Comparison of ENCODE assay signal across 8 mouse cellular contexts in the genomic region with DNA sequence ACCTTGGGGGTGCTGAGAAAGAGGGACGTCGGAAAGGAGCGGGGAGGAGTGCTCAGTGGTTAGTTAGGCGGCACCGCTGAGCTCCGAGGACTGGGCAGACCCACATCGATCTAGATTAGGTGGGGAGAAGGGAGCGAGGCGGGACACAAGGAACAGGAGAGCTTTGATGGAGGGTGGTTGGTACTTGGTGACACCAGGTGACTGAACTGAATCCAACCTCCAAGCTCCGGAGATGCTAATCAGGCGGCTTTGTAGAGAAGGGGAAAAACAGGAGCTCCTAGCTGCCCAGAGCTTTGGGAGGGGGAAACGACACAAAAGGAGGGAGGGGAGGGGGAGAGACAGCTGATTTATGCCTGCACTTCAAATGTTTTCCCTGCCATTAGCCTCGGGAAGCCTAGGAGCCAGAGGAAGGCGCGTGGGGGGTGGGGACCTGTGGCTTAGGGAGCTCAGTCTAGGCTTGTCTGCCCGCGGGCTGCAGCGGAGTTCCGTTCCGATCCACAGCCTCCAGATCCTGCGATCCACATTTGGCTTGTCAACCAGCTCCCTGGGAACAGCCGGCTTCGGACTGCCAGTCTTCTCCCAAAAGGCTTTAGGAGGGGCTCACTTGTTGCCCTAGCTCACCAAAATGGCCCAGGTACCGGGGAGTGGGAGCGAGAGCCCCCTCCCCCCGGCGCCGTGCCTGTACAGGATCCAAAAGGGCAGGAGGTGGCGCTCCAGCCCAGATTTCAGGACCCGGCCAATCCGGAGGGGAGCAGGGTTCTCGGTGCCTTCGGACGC. TPM values are rescaled to one million over a fixed set of nuclear protein-coding genes. Genes with fewer than 3 reads are reported as not detected.
DNase-seq lines count a peak whose midpoint lies in the region; ATAC-seq and TF ChIP-seq lines count a peak whose summit lies in the region.

No protein-coding gene starts in this region.

- ATAC-seq in forebrain, embryonic 15.5 days (replicated peaks): no peak; the same call in 1 of the 2 replicates
- ATAC-seq in liver, embryonic 14.5 days (ENCODE audit: insufficient read depth): no peak
- ATAC-seq in erythroid progenitor cell, adult 5-6 weeks (replicated peaks; ENCODE audit: low FRiP score, poor library complexity, severe bottlenecking): no peak

- 1% methylated on average over 33 of the region's 34 CpGs for WGBS in forebrain, embryonic 15.5 days
- WGBS in liver, embryonic 14.5 days (ENCODE audit: insufficient replicate concordance): under 1% methylated on average over 34 of the region's 34 CpGs

- peak overlapping the region; percentile 90 for H3K4me2 ChIP-seq in forebrain, embryonic 15.5 days (replicated peaks)
- peak overlapping the region; percentile 26 for H3K4me2 ChIP-seq in liver, embryonic 14.5 days (ENCODE audit: low read depth)

- peak; percentile 38 for DNase-seq in gastrocnemius, adult 2 months
- no peak for DNase-seq in gastrocnemius, postnatal 10 days
- peak; percentile 83 for DNase-seq in cerebellum, adult 11-12 months
- peak; percentile 58 for DNase-seq in kidney, adult 18-20 months
- no peak for DNase-seq in liver, embryonic 14.5 days (ENCODE audit: low read depth in 3 of 3, low spot score in 3 of 3)
- peak; percentile 72 for DNase-seq in retina, postnatal 1 day

- H3K27me3 ChIP-seq in forebrain, embryonic 15.5 days: peaks cover 33% of the 10 kb centered on the region
- peaks cover 50% of the 10 kb centered on the region for H3K27me3 ChIP-seq in liver, embryonic 14.5 days (ENCODE audit: control insufficient read depth, insufficient read depth, low read length)

- intact Hi-C loops in gastrocnemius, adult 2 months (cut with DNase I): no loop called here

- H3K9ac ChIP-seq in forebrain, embryonic 15.5 days (replicated peaks): peak overlapping the region; percentile 56
- H3K9ac ChIP-seq in liver, embryonic 14.5 days (replicated peaks): no peak overlapping the region

- TF ChIP-seq CTCF in gastrocnemius, adult 2 months (IDR thresholded peaks at IDR 0.05): peak; percentile 38
- TF ChIP-seq CTCF in liver, embryonic 14.5 days (IDR thresholded peaks at IDR 0.05; ENCODE audit: low read depth): no peak

- H3K36me3 ChIP-seq in forebrain, embryonic 15.5 days: no peaks in the 10 kb centered on the region
- no peaks in the 10 kb centered on the region for H3K36me3 ChIP-seq in liver, embryonic 14.5 days (replicated peaks; ENCODE audit: control insufficient read depth, insufficient read depth, low read depth)

- H3K9me3 ChIP-seq in forebrain, embryonic 15.5 days: no peaks in the 10 kb centered on the region
- no peaks in the 10 kb centered on the region for H3K9me3 ChIP-seq in liver, embryonic 14.5 days (ENCODE audit: control insufficient read depth, low read length)

- H3K4me3 ChIP-seq in gastrocnemius, adult 2 months: peak overlapping the region; percentile 69
- H3K4me3 ChIP-seq in forebrain, embryonic 15.5 days: peak overlapping the region; percentile 45
- H3K4me3 ChIP-seq in liver, embryonic 14.5 days (ENCODE audit: insufficient read depth in 1 of 2, low read depth in 2 of 2, low read length in 2 of 2): no peak overlapping the region

- no peak for TF ChIP-seq EP300 in liver, embryonic 14.5 days (IDR thresholded peaks at IDR 0.05; ENCODE audit: low read depth)

- H3K4me1 ChIP-seq in forebrain, embryonic 15.5 days: peaks cover 48% of the 10 kb centered on the region
- H3K4me1 ChIP-seq in liver, embryonic 14.5 days (replicated peaks; ENCODE audit: control insufficient read depth in 2 of 2, insufficient read depth in 2 of 2, low read length in 1 of 2): no peaks in the 10 kb centered on the region

- H3K27ac ChIP-seq in gastrocnemius, adult 2 months: peak overlapping the region; percentile 40; the same call in 1 of the 2 replicates
- no peak overlapping the region; the same call in 1 of the 2 replicates for H3K27ac ChIP-seq in forebrain, embryonic 15.5 days (replicated peaks)
- H3K27ac ChIP-seq in liver, embryonic 14.5 days: no peak overlapping the region

RNA-seq across cellular contexts. Expression of a gene that starts 4.7 kb away (rescaled TPM):
- 1 to 10 TPM; 1.4 to 2.9 TPM for total RNA-seq in gastrocnemius, adult 2 months (2021)
- 10 to 100 TPM; 12.1 to 20.3 TPM for total RNA-seq in gastrocnemius, postnatal 10 days (2021)
- 2.8 and 3.0 TPM in 2 replicates for polyA plus RNA-seq in forebrain, embryonic 15.5 days (2015; fragmentation: Nextera tagmentation; extraction: Ambion mirVana)
- 0.44 and 0.52 TPM in 2 replicates for polyA plus RNA-seq in liver, embryonic 14.5 days (2012; rRNA removed)
- 0.16 and 0.18 TPM in 2 replicates for polyA plus RNA-seq in liver, embryonic 14.5 days (2014; fragmentation: Nextera tagmentation; extraction: Ambion mirVana)
- total RNA-seq in erythroid progenitor cell, adult 5-6 weeks (2015; ENCODE audit: low replicate concordance): not detected in 2 replicates
- not detected in 2 replicates for total RNA-seq in erythroid progenitor cell, adult 5-6 weeks (2017; ENCODE audit: low replicate concordance)

Comparison
In these comparisons a context has a peak if more than half of its experiments do, and no peak if none do; other contexts are left out.
1. DNase-seq: peak in gastrocnemius, adult 2 months (single experiment), cerebellum, adult 11-12 months (single experiment), kidney, adult 18-20 months (single experiment) and retina, postnatal 1 day (single experiment); none in gastrocnemius, postnatal 10 days (single experiment) and liver, embryonic 14.5 days (0 of 3).
2. H3K4me3 ChIP-seq: peak in gastrocnemius, adult 2 months (single experiment) and forebrain, embryonic 15.5 days (single experiment); none in liver, embryonic 14.5 days (0 of 2).